Mouse (Mus musculus) hindbrain, embryonic 11.5 days (tissue): ENCODE data around the gene Yrdc. TPM values are rescaled to one million over a fixed set of nuclear protein-coding genes. Genes with fewer than 3 reads are reported as not detected.

Source experiments
- ATAC-seq: fragments of 200-750 bp; cut with Nextera tagmentation; 2 replicates; pipeline ENCODE4 v1.8.0; 2017; ENCODE audit warnings: mild to moderate bottlenecking, moderate TSS enrichment, moderate library complexity; ENCODE audit not compliant: low FRiP score
- DNase-seq: peaks from one replicate; pipeline ENCODE4 v3.0.0-alpha.2; 2015; ENCODE audit warnings: low spot score
- H3K27ac ChIP-seq: fragments of 300-500 bp; sonication (generic); 2 replicates; pipeline ENCODE4 v1.5.1; 2014; ENCODE audit warnings: mild to moderate bottlenecking, low read depth, low read length
- H3K27me3 ChIP-seq: fragments of 300-500 bp; sonication (generic); 2 replicates; pipeline ENCODE4 v1.6.1; 2014; ENCODE audit warnings: mild to moderate bottlenecking, low read length, moderate library complexity, mixed read lengths; ENCODE audit not compliant: control insufficient read depth, insufficient read depth
- H3K36me3 ChIP-seq: fragments of 300-500 bp; sonication (generic); 2 replicates; pipeline ENCODE4 v1.6.1; 2014; ENCODE audit warnings: mild to moderate bottlenecking, low read length, moderate library complexity, mixed read lengths; ENCODE audit not compliant: control insufficient read depth, insufficient read depth
- H3K4me1 ChIP-seq: fragments of 300-500 bp; sonication (generic); replicated peaks from 2 replicates; pipeline ENCODE4 v1.6.1; 2014; ENCODE audit warnings: low read length, mixed read lengths; ENCODE audit not compliant: control insufficient read depth, insufficient read depth
- H3K4me2 ChIP-seq: fragments of 300-500 bp; sonication (generic); replicated peaks from 2 replicates; pipeline ENCODE4 v1.6.1; 2014; ENCODE audit warnings: mild to moderate bottlenecking, low read depth, low read length
- H3K4me3 ChIP-seq: fragments of 300-500 bp; sonication (generic); 2 replicates; pipeline ENCODE4 v1.5.1; 2014; ENCODE audit warnings: low read depth, low read length
- H3K9ac ChIP-seq: fragments of 300-500 bp; sonication (generic); 2 replicates; pipeline ENCODE4 v1.6.1; 2014; ENCODE audit warnings: low read depth, low read length
- H3K9me3 ChIP-seq: fragments of 300-500 bp; sonication (generic); 2 replicates; pipeline ENCODE4 v1.6.1; 2016; ENCODE audit warnings: low read length; ENCODE audit not compliant: control insufficient read depth
- WGBS: fragments of 180-500 bp; shearing (Covaris S2); extraction: QIAGEN DNeasy Blood & Tissue Kit; methylation state at CpG from one replicate; pipeline ENCODE4 v1.1.7; 2014; 5-methylcytosine and 5-hydroxymethylcytosine counted together
- polyA plus RNA-seq: library from polyadenylated mRNA; unstranded; fragments of >200 nt; fragmentation: Nextera tagmentation; extraction: Ambion mirVana; gene quantifications from 2 replicates; pipeline ENCODE4 v1.2.1, GENCODE M21; 2014

The Yrdc gene
- polyA plus RNA-seq, 1 experiment from 2014 or later = 44.0 TPM

GRCm38 (mm10) chr4:124890831-124891230 is 40.4 kb downstream of the Yrdc start:
- Histone ChIP-seq H3K4me3 (no peak overlapping the region), H3K4me1 (peaks cover 3% of the 10 kb centered on the region; the same call in 1 of the 2 replicates), H3K36me3 (no peaks in the 10 kb centered on the region), H3K9ac (no peak overlapping the region), H3K4me2 (no peak overlapping the region), H3K27ac (no peak overlapping the region), H3K27me3 (peaks cover 34% of the 10 kb centered on the region), H3K9me3 (no peaks in the 10 kb centered on the region)
- WGBS = 69% methylated on average over 5 of the region's 5 CpGs
- DNase-seq (no peak), ATAC-seq (no peak)

GRCm38 (mm10) chr4:124893769-124894168 is 43.3 kb downstream of the Yrdc start:
- WGBS = 25% methylated on average over 6 of the region's 6 CpGs
- H3K36me3 ChIP-seq = no peaks in the 10 kb centered on the region
- H3K9ac ChIP-seq = no peak overlapping the region
- H3K4me1 ChIP-seq = peaks cover 7% of the 10 kb centered on the region
- H3K4me3 ChIP-seq = no peak overlapping the region
- DNase-seq = no peak
- H3K4me2 ChIP-seq = no peak overlapping the region
- H3K27ac ChIP-seq = no peak overlapping the region
- no peaks in the 10 kb centered on the region for H3K9me3 ChIP-seq
- no peak for ATAC-seq
- peaks cover 36% of the 10 kb centered on the region for H3K27me3 ChIP-seq

GRCm38 (mm10) chr4:124894508-124895428 is 44.3 kb downstream of the Yrdc start:
- no peak overlapping the region for H3K27ac ChIP-seq
- H3K4me3 ChIP-seq = peak overlapping the region; percentile 37
- peaks cover 8% of the 10 kb centered on the region for H3K4me1 ChIP-seq
- H3K9ac ChIP-seq = peak overlapping the region; percentile 52; the same call in 1 of the 2 replicates
- H3K9me3 ChIP-seq = no peaks in the 10 kb centered on the region
- peaks cover 36% of the 10 kb centered on the region for H3K27me3 ChIP-seq
- ATAC-seq (peak; percentile 59), DNase-seq (peak; percentile 46)
- no peaks in the 10 kb centered on the region for H3K36me3 ChIP-seq
- H3K4me2 ChIP-seq = peak overlapping the region; percentile 84
- WGBS = 2% methylated on average over 82 of the region's 83 CpGs

GRCm38 (mm10) chr4:124898428-124898827 is 47.9 kb downstream of the Yrdc start:
- peak overlapping the region; percentile 70 for H3K27ac ChIP-seq
- peaks cover 8% of the 10 kb centered on the region for H3K4me1 ChIP-seq
- peaks cover 25% of the 10 kb centered on the region for H3K27me3 ChIP-seq
- no peak overlapping the region for H3K9ac ChIP-seq
- H3K4me3 ChIP-seq = no peak overlapping the region
- DNase-seq (peak; percentile 54), ATAC-seq (no peak)
- H3K9me3 ChIP-seq = no peaks in the 10 kb centered on the region
- WGBS = 19% methylated on average over 10 of the region's 10 CpGs
- H3K4me2 ChIP-seq = no peak overlapping the region
- no peaks in the 10 kb centered on the region for H3K36me3 ChIP-seq

- H3K4me3 ChIP-seq = no peak overlapping the region
These were observed 49.4 kb downstream of the Yrdc start for GRCm38 (mm10) chr4:124899906-124900305.

More at GRCm38 (mm10) chr4:124899906-124900305, 49.4 kb downstream of the Yrdc start:
- H3K27me3 ChIP-seq = peaks cover 12% of the 10 kb centered on the region
- no peak overlapping the region for H3K4me2 ChIP-seq
- peaks cover 5% of the 10 kb centered on the region for H3K4me1 ChIP-seq
- no peaks in the 10 kb centered on the region for H3K36me3 ChIP-seq
- 53% methylated on average over 5 of the region's 5 CpGs for WGBS
- no peak overlapping the region for H3K27ac ChIP-seq
- no peak overlapping the region for H3K9ac ChIP-seq
- DNase-seq (no peak), ATAC-seq (no peak)
- H3K9me3 ChIP-seq = no peaks in the 10 kb centered on the region

Other genes starting within 250 kb of the Yrdc start
- 0.40 and 0.53 TPM in 2 replicates for gene 3100002H09Rik, start 239.9 kb upstream of the Yrdc start, polyA plus RNA-seq
- 17.4 and 18.8 TPM in 2 replicates for gene Pou3f1, start 193.9 kb upstream of the Yrdc start, polyA plus RNA-seq
- 65.8 and 67.5 TPM in 2 replicates for gene Utp11, start 157.1 kb upstream of the Yrdc start, polyA plus RNA-seq
- gene Fhl3, start 150.0 kb upstream of the Yrdc start, polyA plus RNA-seq = 3.2 and 4.7 TPM in 2 replicates
- gene Sf3a3, start 135.9 kb upstream of the Yrdc start, polyA plus RNA-seq = 197 and 210 TPM in 2 replicates
- 24.9 and 32.3 TPM in 2 replicates for gene Inpp5b, start 108.8 kb upstream of the Yrdc start, polyA plus RNA-seq
- gene Mtf1, start 48.6 kb upstream of the Yrdc start, polyA plus RNA-seq = 15.1 and 15.9 TPM in 2 replicates
- 55.0 and 55.9 TPM in 2 replicates for gene 1110065P20Rik, start 517 bp downstream of the Yrdc start, polyA plus RNA-seq
- gene Maneal, start 11.5 kb downstream of the Yrdc start, polyA plus RNA-seq = 10.0 and 10.3 TPM in 2 replicates
- gene Epha10, start 30.2 kb downstream of the Yrdc start, polyA plus RNA-seq = 4.4 and 7.4 TPM in 2 replicates
- 4.2 and 5.5 TPM in 2 replicates for gene 9930104L06Rik, start 86.4 kb downstream of the Yrdc start, polyA plus RNA-seq
- gene Cdca8, start 88.6 kb downstream of the Yrdc start, polyA plus RNA-seq = 192 and 195 TPM in 2 replicates
- 8.5 and 16.5 TPM in 2 replicates for gene Rspo1, start 135.8 kb downstream of the Yrdc start, polyA plus RNA-seq
- gene Gnl2, start 165.9 kb downstream of the Yrdc start, polyA plus RNA-seq = 91.2 and 103 TPM in 2 replicates
- 0.64 and 0.91 TPM in 2 replicates for gene Dnali1, start 215.0 kb downstream of the Yrdc start, polyA plus RNA-seq
- 37.7 and 37.9 TPM in 2 replicates for gene Snip1, start 216.0 kb downstream of the Yrdc start, polyA plus RNA-seq
- 122 and 131 TPM in 2 replicates for gene Meaf6, start 234.5 kb downstream of the Yrdc start, polyA plus RNA-seq